Mouse (Mus musculus) spleen, postnatal 36 days (tissue): Measurements from ENCODE around the gene Ccng1.
"Not testable (repeated sequence)": the region's sequence is repeated elsewhere in the genome, so short reads cannot be mapped to it uniquely, and the experiment has no call there.

Experiments
- DNase-seq, 2 experiments: peaks; one replicate each; pipeline ENCODE4 v3.0.0; 2022; ENCODE audit warnings: low spot score in 2 of 2, mixed read lengths in 1 of 2

Gene Ccng1

DNA sequence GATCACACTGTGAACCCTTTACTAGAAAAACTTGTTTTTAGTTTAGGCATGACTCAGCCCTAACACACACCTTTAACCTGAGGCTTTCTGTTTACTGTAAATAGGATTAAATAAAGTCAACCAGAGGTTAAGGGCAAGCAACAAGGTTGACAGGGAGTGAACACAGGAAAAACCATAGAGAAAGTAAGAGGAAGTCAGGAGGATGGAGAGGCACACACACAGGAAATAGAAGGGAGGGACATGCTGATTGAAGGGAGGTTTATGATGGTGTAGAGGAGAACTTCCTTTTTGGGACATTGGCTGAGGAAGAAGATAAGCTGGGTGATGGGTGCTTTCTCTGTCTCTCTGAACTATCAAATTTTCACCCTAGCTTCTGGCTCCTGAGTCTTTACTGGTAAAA is 36.8 kb downstream of the Ccng1 start:
- no peak for DNase-seq

DNA sequence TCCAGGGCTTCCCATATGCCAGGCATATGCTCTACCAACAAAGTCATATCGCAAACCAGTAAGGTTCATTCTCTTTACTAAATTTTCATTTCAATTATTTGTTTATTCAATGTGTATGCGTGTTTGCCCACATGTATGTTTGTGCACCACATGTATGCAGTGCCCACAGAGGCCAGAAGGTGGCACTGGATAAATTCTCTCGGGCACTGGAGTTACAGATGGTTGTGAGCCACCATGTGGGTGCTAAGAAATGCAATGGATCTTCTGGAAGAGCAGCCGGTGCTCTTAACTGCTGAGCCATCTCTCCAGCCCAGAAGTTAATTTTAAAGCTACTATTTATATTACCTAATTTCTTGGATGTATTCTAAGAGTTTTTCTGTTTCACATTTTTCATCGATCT is 39.6 kb downstream of the Ccng1 start:
- no peak for DNase-seq

DNA sequence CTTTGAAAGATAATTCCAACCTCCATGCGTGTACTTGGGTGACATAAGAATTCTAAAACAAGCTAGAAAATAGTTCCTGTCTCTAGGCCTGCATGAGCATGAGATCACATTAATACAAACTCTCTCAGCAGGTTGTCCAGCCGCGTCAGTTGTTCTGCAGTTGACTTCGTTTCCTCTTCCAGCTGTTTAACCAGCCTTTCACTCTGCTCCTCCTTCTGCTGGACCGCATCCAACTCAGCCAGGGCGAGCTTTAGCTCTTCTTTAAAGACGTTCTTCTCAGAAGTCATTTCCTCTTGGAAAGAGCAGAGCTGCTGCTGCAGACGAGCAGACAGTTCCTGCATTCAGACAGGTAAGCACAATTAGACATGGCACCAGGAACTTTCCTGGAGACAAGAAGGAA is 41.3 kb downstream of the Ccng1 start:
- no peak for DNase-seq

DNA sequence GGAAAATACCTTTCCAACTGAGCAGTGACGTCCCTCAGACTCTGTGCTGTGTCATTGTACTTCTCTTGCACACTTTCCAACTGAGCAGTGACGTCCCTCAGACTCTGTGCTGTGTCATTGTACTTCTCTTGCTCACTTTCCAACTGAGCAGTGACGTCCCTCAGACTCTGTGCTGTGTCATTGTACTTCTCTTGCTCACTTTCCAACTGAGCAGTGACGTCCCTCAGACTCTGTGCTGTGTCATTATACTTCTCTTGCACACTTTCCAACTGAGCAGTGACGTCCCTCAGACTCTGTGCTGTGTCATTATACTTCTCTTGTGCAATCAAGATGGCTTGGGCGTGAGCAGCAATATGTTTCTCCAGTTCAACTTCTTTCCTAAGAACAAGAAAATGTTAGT is 45.2 kb downstream of the Ccng1 start:
- not testable (repeated sequence) for DNase-seq
